Mouse (Mus musculus) megakaryocyte, adult 5-6 weeks (primary cell): ENCODE data around the gene Tmem239. TPM values are rescaled to one million over a fixed set of nuclear protein-coding genes. Genes with fewer than 3 reads are reported as not detected.

ENCODE experiments used
- ATAC-seq: 2 replicates; pipeline ENCODE4 v1.8.0; 2016; ENCODE audit warnings: mild to moderate bottlenecking, inconsistent platforms; ENCODE audit not compliant: poor library complexity, severe bottlenecking
- total RNA-seq, 2 experiments: library from RNA; stranded (forward) in 1 of 2; stranded (reverse) in 1 of 2; fragments of 153-499, 151-499 nt in 1 of 2; fragments of 221-1000, 200-1000 nt in 1 of 2; gene quantifications; 2 replicates each; pipeline versions ENCODE4 v1.2.3 to v1.2.4; 2015 to 2017

Gene Tmem239
- total RNA-seq, 2 experiments from 2014 or later, result not detected

GRCm38 (mm10) chr2:130411558-130412495 is 5.5 kb downstream of the Tmem239 start:
- ATAC-seq, result peak; percentile 89

DNA sequence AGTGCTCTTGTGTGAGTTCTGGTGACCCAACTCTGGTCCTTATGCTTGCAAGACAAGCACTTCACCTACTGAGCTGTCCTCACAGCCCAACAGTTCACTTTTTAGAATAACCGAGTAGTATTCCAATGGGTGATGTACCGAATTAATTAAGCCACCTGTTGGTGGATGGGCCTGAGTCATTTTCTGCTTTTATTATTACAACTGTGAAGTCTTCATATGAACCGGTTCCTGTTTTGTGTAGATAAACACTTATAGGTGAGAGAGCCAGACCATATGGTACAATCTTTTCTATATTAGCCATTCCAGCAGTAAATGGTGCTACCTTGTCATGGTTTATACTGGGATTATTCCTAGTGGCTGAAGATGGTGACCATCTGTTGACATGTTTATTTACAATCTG is 6.5 kb downstream of the Tmem239 start:
- ATAC-seq, result no peak

- ATAC-seq, result no peak
Observed at GRCm38 (mm10) chr2:130414094-130414856, 8.0 kb downstream of the Tmem239 start.

DNA sequence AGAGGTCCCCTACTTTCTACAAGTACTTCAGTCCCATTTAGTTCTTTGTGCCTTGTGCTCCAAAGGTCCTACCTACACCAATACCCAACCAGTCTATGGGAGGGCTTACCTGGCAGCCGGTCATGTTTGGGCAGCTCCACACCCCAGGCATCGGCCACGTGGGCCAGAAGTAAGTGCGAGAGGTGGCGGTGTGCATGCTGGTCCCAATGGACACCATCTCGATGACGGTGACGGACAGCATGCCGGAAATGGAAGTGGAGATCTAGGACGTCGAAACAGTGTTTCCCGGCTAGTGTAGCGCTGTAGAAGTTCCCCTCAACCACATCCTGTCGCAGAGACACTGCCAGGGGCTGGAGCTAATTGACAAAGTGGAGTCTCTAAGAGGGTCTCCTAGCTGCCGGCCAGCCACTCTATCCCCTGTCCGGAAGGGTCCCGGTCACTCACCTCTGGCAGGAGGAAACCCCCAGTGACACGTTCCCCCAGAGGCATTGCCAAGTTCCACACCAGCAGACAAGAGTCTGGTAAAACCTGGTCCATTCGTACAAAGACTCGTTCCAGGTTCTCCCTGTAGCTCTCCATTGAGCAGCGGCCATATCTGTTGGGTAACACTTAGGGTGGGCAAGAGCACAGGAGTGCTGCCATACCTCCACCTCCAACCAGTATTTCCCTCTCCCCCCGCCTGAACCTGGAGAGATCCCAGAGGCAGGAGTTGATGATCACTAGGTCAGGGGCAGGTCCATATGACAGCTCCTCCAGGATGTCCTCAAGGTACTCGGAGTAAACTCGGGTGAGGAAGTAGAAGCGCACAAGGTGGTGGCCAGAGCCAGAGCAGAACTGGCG is 15.7 kb downstream of the Tmem239 start:
- no peak for ATAC-seq

DNA sequence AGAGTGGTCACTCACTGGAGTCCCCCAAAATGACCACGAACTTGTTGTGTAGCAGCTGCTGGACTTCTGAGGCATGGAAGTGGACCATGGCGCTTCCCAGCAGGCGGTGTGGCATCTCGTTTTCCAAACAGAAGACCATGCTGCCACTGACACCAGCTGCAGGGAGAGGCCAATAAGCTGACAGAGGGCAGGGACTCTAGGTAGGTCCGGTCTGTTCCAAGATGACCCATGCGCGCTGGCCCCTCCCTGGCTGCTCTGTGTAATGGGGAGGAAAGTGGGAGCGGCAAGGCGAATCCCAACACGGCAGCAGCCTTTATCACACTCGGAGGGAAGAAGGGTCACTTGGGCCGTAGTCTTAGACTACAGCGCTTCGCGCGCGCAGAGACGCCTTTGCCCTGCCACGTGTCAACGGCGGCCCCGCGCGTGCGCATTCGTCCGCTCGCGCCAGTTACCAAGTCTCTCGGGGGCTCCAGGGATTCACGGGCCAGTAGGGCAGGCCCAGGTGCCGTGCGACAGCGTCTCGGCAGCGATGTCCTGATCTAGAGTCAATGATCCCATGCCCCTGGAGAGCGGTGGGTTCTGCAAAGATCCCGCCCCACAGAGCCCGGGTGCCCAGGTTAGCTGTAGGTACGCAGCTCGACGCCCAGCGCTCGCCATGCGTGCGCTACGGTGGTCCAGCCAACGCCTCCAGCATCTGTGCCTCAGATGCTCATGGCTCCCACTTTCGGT is 17.3 kb downstream of the Tmem239 start:
- peak; percentile 46 for ATAC-seq

DNA sequence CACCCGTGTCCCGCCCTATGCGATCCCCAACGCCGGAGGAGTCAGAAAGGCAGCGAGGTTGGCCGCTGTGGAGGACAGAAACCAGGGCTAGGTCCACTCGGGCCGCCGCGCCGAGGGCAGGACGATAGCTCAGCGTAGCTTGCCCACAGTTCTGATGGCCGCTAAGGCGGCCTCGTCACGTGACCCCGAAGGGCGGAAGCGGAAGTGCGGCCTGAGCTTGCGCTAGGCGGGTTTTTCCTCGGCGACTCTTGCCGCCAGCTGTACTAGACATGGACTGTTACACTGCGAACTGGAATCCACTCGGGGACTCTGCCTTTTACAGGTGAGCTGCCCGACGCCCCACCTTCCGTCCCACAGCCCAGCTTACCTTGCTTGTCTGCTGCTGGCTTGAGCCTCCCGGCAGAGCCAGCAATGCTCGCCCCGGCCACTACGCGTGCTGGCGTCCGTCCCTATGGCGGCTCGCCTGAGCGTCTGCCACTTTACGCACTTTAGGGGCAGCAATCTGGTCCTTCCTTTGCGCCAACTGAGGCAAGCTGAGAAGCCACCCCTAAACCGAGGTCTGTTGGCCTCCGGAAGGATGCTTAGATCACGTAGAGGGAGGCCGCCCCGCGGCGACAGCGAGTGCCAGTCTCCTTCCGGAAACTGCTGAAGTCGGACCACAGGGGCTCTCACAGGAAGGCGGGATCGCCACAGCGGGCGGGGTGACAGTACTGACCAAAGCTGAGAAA is 18.0 kb downstream of the Tmem239 start, which contains the start of the genes Vps16 and Pced1a:
TSS of gene Vps16 (plus strand) at position 214 of the 728 bp plus-strand sequence.
TSS of gene Pced1a (minus strand) at position 576 of the 728 bp plus-strand sequence.
- ATAC-seq, result peak; percentile 78

GRCm38 (mm10) chr2:130425112-130425511 is 18.8 kb downstream of the Tmem239 start:
- no peak for ATAC-seq

DNA sequence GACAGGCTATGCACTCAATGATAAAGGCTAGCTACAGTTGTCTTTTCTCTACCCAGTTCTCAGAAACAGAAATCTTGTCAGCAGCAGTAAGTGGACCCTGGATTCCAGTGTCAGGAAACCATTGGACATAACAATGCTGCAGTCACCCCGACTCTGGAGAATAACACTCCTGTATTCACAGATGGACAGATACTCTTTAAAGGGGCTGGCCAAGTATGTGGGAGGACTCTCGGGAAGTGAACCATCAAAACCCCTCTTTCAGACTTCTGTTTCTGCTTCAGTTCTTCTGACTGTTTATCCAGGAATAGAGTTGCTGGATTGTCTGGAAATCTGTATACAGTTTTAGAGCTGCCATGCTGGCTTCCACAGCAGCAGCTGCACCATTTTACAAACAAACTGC is 23.6 kb downstream of the Tmem239 start:
- ATAC-seq, result no peak

DNA sequence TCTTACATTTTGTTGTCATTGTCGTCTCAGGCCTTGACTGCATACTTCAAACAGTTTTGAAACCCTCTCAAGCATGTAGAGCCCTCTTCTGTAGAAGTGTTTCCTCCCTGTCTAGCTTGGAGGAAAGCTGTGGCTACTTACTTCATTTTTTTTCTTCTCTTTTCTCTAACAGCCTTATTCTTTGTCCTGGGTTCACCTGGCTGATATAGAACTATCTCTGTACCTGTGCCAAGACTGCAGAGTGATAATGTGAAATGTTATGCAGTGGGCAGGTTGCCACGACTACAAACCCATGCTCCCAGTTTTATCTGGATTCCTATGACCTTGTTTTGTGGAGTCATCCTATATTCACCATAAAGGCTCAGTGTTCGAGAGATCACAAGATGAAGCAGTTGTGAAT is 24.2 kb downstream of the Tmem239 start:
- ATAC-seq, result no peak

DNA sequence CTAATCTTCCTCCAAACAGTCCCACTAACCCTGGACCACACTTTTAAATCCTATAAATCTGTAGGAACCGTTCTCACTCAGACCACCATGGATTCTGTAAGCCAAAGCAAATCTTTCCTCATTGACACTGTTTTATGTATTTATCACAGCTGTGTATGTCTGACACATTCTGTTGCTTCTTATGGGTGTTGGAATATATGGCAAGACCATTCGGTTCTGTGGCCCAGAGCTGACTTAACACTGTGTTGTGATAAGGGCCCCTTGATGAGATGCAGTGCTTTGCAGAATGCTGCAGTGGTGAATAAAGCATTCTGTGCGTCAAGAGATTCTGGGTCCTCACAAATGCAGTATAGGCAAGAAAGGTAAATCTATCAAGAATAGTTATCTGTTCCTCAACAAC is 25.9 kb downstream of the Tmem239 start:
- no peak for ATAC-seq

DNA sequence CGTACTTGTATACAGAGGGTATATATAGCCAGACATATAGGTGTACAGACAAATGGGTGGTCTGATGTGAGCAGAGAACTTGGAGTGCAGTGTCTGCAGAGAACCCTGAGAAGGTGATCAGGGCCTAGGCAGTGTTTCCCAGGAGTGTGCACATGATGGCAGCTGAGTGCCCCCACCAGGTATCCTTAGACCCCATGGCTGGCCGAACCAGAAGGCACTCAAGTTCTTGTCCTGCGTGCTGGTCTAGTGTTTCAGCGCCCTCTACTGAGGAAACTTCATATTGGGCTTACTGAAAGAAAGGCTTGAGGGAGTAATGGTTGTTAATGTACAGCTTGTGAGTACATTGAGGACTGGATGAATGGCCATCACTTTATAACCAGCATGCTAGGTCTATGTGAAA is 26.9 kb downstream of the Tmem239 start:
- peak; percentile 84 for ATAC-seq

GRCm38 (mm10) chr2:130436769-130437168 is 30.5 kb downstream of the Tmem239 start:
- ATAC-seq, result no peak

- ATAC-seq, result no peak
Observed at GRCm38 (mm10) chr2:130438861-130439260, 32.6 kb downstream of the Tmem239 start.

- no peak for ATAC-seq
Observed at GRCm38 (mm10) chr2:130439840-130440480, 33.7 kb downstream of the Tmem239 start.

DNA sequence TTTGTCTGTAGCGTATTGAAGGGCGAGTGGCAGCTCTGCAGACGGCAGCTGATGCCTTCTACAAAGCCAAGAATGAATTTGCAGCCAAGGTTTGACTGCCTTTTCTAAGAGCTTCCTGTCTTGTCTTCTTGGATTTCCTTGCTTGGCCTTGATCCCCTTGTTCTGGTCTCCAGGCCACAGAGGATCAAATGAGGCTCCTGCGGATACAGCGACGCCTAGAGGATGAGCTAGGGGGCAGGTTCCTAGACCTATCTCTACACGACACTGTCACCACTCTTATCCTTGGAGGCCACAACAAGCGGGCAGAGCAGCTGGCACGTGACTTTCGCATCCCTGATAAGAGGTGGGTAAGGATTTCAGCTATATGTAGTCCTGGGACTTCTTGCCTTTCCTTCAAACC is 35.9 kb downstream of the Tmem239 start:
- no peak for ATAC-seq

- no peak for ATAC-seq
Observed at GRCm38 (mm10) chr2:130448449-130448848, 42.2 kb downstream of the Tmem239 start.

GRCm38 (mm10) chr2:130449021-130449793 is 42.9 kb downstream of the Tmem239 start:
- no peak for ATAC-seq

DNA sequence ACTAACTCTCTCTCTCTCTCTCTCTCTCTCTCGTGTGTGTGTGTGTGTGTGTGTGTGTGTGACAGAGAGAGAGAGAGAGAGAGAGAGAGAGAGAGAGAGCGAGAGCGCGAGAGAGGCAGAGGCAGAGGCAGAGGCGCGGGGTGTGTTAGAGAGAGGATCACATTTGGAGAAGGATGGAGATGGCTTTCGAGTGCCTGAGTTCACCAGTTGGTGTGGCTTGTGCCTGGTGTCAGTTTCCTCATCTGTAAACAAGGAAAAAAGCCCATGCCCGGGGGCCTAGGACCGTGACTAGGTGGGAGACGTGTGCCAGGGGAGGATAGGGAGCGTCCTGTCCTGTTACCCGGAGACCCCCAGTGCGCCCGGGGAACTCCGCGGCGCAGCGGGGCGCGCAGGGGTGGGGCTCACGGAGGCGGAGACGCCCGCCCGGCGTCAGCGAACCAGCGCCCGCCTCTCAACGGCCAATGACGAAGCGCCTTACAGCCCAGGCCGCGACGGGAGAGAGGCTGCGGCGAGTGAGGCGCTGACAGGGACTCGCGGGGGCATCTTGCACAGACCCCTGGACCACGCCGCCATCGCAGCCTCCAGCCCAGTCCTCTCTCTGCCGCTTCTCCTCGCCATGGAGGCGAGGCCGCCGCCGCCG is 43.6 kb downstream of the Tmem239 start, which contains the start of gene Ptpra:
TSS of gene Ptpra (plus strand) at position 485 of the 640 bp plus-strand sequence.
- ATAC-seq, result peak; percentile 96
